Mouse (Mus musculus) cerebellum, adult 2 months (tissue): ENCODE results near the gene Inpp5d. TPM values are rescaled to one million over a fixed set of nuclear protein-coding genes. Genes with fewer than 3 reads are reported as not detected.

Source experiments
- DNase-seq, 2 experiments: peaks; one replicate each; pipeline ENCODE4 v3.0.0; 2021
- H3K27ac ChIP-seq: fragments of 200-500 bp; 2 replicates; pipeline ENCODE4 v1.5.1; 2012; ENCODE audit warnings: low read length, control low read depth, inconsistent platforms; ENCODE audit not compliant: insufficient read depth
- H3K27me3 ChIP-seq: fragments of 200-500 bp; 2 replicates; pipeline ENCODE4 v1.6.1; 2012; ENCODE audit warnings: inconsistent platforms, mild to moderate bottlenecking, low read length, moderate library complexity; ENCODE audit not compliant: control insufficient read depth, insufficient read depth
- H3K4me1 ChIP-seq: fragments of 200-500 bp; 2 replicates; pipeline ENCODE4 v1.6.1; 2011; ENCODE audit warnings: low read length; ENCODE audit not compliant: control insufficient read depth, insufficient read depth
- H3K4me3 ChIP-seq: fragments of 200-500 bp; replicated peaks from 2 replicates; pipeline ENCODE3; 2011; ENCODE audit warnings: mild to moderate bottlenecking, low read depth, low read length, control low read depth; ENCODE audit not compliant: insufficient read depth
- CTCF ChIP-seq: fragments of 200-500 bp; IDR thresholded peaks from 2 replicates; pipeline ENCODE4 v1.5.1; 2011; ENCODE audit warnings: low read depth, mild to moderate bottlenecking, control low read depth, low read length, moderate library complexity, borderline replicate concordance; ENCODE audit not compliant: insufficient read depth
- POLR2A ChIP-seq: fragments of 200-500 bp; IDR thresholded peaks from 2 replicates; pipeline ENCODE4 v1.6.1; 2011; ENCODE audit warnings: low read length, control low read depth, borderline replicate concordance; ENCODE audit not compliant: insufficient read depth
- WGBS: fragments of 180-500 bp; shearing (Covaris S2); methylation state at CpG from one replicate; pipeline ENCODE4 v1.1.7; 2018; 5-methylcytosine and 5-hydroxymethylcytosine counted together
- polyA plus RNA-seq: library from polyadenylated mRNA; depleted of rRNA; stranded (reverse); fragments of >200 nt; gene quantifications from 2 replicates; pipeline ENCODE4 v1.2.3, GENCODE M21; 2012

The Inpp5d gene
- polyA plus RNA-seq, 1 experiment, result 4.7 TPM

DNA sequence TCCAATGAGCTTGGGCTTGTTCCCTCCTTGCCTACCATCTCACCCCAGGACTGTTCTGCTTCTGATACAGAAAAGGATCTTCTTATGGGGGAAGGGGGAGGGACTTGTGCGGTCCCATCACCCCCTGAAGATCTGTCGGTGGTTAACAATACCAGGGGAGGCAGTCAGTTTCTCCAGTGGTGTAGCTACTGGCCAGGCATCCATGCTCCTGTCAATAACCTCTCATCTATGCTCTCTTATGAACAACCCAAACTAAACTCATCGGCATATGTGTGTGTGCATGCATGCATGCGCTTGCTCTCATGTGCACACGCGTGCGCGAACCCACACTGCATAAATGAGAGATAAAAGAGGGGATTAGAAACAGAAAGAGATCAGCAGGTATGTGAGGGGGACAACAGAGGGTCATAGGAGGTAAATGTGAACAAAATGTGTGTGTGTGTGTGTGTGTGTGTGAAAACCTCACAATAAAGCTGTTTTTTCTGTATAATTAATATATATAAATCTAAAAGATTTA, 29.9 kb downstream of the Inpp5d start:
- Histone ChIP-seq H3K27ac (no peak overlapping the region), H3K27me3 (no peaks in the 10 kb centered on the region), H3K4me3 (no peak overlapping the region), H3K4me1 (no peaks in the 10 kb centered on the region)
- WGBS, result 86% methylated on average over 8 of the region's 8 CpGs
- no peak for TF ChIP-seq CTCF
- no peak for DNase-seq

DNA sequence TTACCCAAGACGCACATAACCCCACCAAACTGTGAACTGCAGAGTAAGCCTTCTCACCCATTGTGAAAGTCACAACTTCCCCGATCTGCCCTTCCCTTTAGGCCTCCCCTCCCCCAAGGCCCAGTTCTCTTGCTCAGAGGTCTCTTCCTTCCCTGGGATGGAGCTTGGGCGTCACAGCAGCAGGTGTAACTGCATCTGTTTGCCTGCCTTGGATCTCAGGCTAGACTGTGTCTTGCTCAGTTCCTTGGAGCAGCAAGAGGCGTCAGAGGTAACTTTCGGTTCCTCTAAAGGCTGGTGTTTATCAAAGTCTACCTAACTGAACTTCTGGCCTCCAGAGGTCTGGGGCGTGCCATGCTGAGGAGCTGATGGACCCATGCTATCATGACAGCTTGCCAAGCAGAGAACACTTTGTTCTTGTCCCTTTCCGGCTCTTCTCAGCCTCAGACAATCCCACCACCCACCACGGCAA, 30.5 kb downstream of the Inpp5d start:
- 75% methylated on average over 8 of the region's 8 CpGs for WGBS
- Histone ChIP-seq H3K27ac (no peak overlapping the region), H3K4me3 (no peak overlapping the region), H3K27me3 (no peaks in the 10 kb centered on the region), H3K4me1 (no peaks in the 10 kb centered on the region)
- DNase-seq, result no peak
- TF ChIP-seq CTCF (no peak), POLR2A (no peak)

DNA sequence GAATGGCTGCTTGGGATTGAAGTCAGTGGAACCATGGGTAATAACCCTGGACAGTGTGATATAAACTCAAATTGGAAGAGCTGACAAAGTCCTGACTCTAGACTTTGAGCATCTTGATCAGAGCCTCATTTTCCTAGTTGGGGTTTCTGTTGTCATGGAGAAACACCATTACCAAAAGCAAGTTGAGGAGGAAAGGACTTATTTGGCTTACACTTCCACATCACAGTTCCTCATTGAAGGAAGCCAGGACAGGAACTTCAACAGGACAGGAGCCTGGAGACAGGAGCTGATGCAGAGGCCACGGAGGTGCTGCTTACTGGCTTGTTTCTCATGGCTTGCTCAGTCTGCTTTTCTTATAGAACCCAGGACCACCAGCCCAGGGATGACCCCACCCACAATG, 31.3 kb downstream of the Inpp5d start:
- H3K4me3 ChIP-seq, result no peak overlapping the region
- no peaks in the 10 kb centered on the region for H3K4me1 ChIP-seq
- no peak overlapping the region for H3K27ac ChIP-seq
- WGBS, result 95% methylated on average over 1 of the region's 1 CpGs
- no peaks in the 10 kb centered on the region for H3K27me3 ChIP-seq
- DNase-seq, result no peak
- TF ChIP-seq CTCF (no peak), POLR2A (no peak)

DNA sequence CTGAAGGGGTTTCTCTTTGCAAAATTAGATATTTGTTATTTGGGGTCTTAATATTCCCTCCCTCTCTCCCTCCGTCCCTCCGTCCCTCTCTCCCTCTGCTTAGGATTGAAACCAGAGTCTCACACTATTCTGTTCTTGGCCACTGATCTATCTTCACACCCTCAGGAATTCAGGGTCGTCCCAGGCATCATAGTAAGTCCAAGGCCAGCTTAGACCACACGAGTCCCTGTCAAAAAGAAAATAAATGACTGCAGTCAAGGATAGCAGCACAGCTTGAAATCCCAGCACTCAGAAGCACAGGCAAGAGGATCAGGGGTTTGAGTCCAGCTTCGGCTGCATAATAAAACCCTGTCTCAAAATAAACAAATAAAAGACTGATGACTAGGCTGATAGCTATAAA, 35.0 kb downstream of the Inpp5d start:
- TF ChIP-seq CTCF (no peak), POLR2A (no peak)

DNA sequence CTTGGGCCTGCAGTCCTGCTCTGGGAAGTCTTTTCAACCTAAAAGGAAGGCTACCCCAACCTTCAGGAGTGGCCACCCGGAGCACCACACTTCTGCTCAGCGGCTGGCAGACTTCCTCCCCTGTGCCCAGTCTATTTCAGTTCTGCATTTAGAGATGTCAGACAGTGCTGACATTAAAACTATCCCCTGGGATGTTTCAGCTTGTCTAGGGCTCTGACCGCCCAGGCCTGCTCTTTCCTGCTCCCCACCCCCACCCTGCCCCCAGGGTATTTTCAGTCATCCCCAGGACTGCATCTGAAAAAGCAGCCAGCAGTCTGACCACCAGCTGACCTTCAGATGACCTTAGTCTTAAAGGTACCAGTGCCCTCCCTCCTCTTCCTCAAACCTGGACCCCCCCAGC, 38.0 kb downstream of the Inpp5d start:
- Histone ChIP-seq H3K27me3 (no peaks in the 10 kb centered on the region), H3K27ac (no peak overlapping the region), H3K4me1 (no peaks in the 10 kb centered on the region), H3K4me3 (no peak overlapping the region)
- 65% methylated on average over 3 of the region's 3 CpGs for WGBS
- no peak for TF ChIP-seq CTCF
- TF ChIP-seq POLR2A, result no peak
- no peak for DNase-seq

More for the DNA sequence above, 35.0 kb downstream of the Inpp5d start:
- Histone ChIP-seq H3K27me3 (no peaks in the 10 kb centered on the region), H3K4me1 (no peaks in the 10 kb centered on the region), H3K27ac (no peak overlapping the region), H3K4me3 (no peak overlapping the region)
- WGBS, result 61% methylated on average over 5 of the region's 5 CpGs
- DNase-seq, result no peak

DNA sequence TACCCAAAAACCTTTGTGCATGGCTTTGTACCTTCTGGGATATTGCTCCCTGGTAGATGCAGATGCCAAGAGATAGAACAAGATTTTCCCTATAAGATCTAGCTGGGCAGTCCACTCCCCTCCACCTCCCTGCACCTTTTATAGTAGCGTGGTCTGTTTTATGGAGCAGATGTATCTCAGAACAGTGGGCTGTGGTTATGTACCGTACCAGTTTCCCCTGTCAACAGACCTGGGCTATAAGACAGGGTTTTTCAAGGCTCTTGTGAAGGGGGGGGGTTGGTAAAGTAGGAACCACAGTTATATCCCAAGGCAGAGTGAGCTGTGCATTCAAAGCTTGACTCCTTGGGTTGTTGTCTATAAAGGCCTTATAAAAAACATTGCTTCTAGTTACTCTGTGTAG, 38.4 kb downstream of the Inpp5d start:
- TF ChIP-seq POLR2A (no peak), CTCF (no peak)
- no peak for DNase-seq
- Histone ChIP-seq H3K27ac (no peak overlapping the region), H3K4me3 (no peak overlapping the region), H3K27me3 (no peaks in the 10 kb centered on the region), H3K4me1 (no peaks in the 10 kb centered on the region)
- WGBS, result 97% methylated on average over 2 of the region's 2 CpGs

DNA sequence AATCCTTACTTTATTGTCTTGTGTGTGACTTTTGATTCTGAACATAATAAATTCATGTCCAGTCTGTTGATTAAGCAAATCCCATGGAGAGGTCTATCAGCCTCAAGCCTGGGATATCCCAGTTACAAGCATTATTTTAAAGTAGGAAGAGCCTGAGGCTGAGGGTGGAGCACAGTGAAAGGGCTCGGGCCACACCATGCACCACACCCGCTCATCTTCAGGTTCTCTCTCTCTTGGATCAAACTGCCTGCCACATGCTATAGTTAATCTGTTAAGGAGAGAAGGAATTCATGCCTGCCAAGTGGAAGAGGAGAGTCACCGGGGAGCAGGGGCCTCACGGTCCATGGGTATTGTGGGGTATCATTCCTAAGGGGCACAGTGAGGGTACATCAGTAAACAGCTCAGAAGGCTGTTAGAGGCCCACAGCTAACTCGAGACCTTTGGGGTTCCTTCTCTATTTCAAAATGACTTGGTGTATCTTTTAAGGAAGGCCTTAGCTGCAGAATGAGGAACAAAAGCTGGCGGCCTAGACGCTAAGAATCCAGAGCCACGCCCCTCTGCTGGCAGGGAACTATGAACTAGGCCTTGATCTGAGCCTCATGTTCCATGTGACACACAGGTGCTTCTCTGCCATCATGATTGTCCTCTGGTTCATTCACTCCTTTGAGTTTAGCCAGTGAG, 39.0 kb downstream of the Inpp5d start:
- H3K27ac ChIP-seq, result no peak overlapping the region
- no peak for TF ChIP-seq POLR2A
- TF ChIP-seq CTCF, result no peak
- no peak for DNase-seq
- WGBS, result 78% methylated on average over 8 of the region's 8 CpGs
- H3K27me3 ChIP-seq, result no peaks in the 10 kb centered on the region
- no peak overlapping the region for H3K4me3 ChIP-seq
- no peaks in the 10 kb centered on the region for H3K4me1 ChIP-seq

DNA sequence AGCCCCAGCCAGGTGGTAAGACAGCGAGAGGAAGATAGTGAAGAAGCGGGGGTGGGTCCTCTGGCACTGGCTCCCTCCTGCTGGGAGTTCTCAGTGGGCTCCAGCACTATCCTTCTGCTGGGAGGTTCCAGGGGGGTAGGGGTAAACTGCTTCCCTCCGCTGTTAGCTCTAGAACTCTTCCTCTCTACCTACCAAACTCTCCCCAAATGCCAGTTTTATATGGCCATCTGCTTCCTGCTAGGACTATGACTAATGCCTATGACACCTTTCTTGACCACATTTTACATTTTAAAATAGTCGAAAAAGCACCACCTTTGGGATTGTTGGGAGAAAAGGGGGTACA, 39.5 kb downstream of the Inpp5d start:
- no peak for DNase-seq
- H3K27ac ChIP-seq, result no peak overlapping the region
- H3K4me1 ChIP-seq, result no peaks in the 10 kb centered on the region
- 72% methylated on average over 4 of the region's 4 CpGs for WGBS
- TF ChIP-seq CTCF (no peak), POLR2A (no peak)
- H3K27me3 ChIP-seq, result no peaks in the 10 kb centered on the region
- H3K4me3 ChIP-seq, result no peak overlapping the region
